Mouse (Mus musculus): ENCODE data around the gene Ptgis.

Gene Ptgis

DNA sequence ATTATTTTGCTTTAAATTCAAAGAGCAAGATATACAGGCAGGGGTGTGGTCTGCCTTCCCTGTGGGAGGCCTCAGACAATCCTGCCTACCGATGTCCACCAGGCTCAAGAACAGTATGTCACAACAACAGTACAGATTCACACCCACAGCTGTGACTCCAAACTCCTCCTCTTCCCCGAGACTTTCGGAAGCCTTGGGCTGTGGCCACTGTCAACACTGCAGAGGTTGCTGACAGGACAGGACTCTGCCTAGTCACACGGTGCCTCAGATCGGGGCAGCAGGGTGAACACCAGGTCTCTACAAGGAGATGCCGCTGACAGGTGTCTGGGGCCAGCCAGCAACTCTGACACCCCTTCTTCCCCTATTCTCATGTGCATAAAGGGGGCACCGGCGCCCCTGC is 92.7 kb downstream of the Ptgis start:
- DNase-seq = no peak

DNA sequence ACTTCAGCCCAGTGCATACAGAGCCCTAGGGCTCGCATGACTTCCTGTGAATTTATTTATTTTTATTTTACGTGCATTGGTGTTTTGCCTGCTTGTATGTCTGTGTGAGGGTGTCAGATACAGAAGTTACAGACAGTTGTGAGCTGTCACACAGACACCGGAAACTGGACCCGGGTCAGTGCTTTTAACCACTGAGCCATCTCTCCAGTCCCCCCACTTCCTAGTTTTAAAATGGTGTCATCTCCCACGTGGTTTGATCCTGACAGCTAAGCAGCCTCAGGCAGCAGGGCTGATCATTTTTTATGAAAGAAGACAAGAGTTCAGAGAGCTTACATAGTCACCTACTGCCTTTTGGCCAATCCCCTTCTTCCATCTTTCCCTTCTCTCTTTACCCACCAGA is 94.5 kb downstream of the Ptgis start:
- DNase-seq = no peak

DNA sequence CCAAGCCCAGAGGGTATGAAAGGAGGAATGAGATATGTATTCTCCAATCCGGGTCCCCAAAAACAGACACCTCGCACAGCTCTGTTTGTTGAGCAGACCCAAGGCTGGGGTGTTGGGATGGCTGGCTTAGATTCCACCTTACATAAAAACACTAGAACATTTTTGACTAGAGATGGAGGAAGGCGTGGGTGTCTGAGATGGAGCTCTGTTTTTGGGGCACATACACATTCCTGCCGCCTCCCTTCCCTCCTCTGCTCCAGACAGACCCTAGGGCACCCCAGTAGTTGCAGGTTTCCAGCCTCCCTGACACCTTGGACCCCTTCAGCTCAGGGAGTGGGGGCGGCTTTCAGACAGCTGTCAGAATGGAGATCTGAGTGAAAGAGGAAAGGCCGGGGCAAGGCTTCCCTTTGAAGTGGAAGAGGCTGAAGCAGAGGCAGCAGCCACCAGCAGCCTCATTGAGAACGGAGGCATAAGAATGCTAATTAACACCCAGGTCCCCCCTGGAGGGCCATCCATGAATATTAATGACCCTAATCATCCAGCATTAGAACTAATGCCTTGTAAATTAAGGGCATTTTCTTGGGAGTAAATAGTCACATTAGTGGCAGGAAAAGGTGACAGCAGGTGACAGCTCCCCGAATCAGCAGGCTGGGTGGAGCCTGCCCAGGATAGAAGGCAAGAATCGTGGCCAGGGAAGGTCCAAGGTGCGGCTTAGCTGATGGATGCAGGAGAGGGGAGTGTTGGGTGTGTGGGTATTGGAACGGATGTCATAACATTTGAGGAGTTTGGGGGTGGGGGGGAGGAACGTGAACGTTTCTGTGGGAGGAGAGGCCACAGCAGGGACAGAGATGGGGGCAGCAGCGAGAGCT is 95.7 kb downstream of the Ptgis start:
- DNase-seq = no peak

DNA sequence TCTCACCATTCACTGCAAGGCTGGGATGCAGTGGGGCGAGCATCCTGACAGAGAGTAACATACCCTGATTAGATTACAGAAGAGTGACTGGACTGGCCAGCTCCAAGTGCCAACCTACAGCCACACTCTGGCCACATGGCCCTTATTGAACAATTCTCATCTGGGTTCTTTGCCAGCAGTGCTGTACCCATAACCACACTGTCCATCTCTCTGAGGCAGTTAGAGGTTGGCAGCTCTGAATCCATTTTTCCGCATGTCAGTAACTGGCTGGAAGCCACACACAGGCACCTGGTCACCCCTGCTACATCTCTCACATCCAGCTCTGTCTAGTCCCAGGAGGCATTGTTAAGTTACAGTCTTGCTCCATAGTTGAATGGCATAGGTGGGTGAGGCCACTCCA is 96.5 kb downstream of the Ptgis start:
- no peak for DNase-seq

- DNase-seq = no peak
Measured at GRCm38 (mm10) chr2:167142282-167142681, 98.1 kb downstream of the Ptgis start.

GRCm38 (mm10) chr2:167141810-167142209 is 98.6 kb downstream of the Ptgis start:
- no peak for DNase-seq

Measured in kidney, adult 9 months (tissue).